Mouse (Mus musculus): ENCODE measurements around the gene Gas2l1. TPM values are rescaled to one million over a fixed set of nuclear protein-coding genes. Genes with fewer than 3 reads are reported as not detected.

Gas2l1 gene
- 30.2 and 47.3 TPM in 2 replicates for polyA plus RNA-seq (2014; fragmentation: Nextera tagmentation; extraction: Ambion mirVana)

DNA sequence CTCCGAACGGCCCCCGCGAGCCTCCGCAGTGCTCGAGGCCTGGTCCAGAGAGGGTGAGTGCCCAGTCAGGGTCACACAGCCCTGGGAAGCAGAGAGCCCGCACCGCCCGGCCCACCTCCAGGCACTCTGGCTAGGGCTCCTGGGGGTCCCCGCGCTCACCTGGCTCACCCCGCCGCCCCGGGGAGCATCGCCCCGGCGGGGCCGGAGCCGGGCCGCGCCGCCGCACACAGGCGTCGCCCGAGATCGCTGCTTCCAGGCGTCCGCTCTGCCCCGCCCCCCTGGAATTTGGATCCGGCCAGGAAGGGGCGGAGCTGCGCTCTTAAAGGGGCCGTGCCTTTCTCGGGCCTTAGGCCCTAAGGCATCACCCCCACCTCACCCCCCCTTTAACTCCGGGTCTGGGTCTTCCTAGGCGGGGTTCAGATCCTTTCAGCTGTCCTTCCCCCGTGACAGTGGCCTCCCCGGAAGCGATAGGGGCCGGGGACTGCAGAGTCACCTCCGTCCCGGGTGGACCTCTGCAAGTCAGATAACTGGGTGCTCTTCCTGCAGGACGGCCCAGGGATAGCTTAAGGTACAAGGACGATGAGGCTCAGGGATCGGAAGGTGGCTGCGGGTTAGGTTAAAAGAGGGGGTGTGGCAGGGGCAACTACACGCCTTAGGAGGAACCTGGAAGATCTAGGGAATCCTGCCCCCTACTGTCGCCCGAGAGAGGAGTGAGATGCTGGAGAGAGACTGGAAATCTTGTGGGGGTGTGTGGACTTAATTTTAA lies at the start of gene Gas2l1:
Gene Gas2l1, minus strand, starts transcription at position 272 of the 766 bp plus-strand sequence.
- under 1% methylated on average over 48 of the region's 50 CpGs for WGBS
- Histone ChIP-seq H3K9ac (ENCODE audit: low read depth, low read length) (peak within 1 kb of the TSS; percentile 64), H3K27ac (ENCODE audit: low read depth, low read length) (peak within 1 kb of the TSS; percentile 27; the same call in 1 of the 2 replicates), H3K36me3 (ENCODE audit: control insufficient read depth, insufficient read depth, low read length) (peaks cover 23% of the 10 kb centered on the region), H3K27me3 (ENCODE audit: control insufficient read depth, insufficient read depth, low read length) (peaks cover 31% of the 10 kb centered on the region), H3K9me3 (ENCODE audit: control insufficient read depth, low read length) (no peaks in the 10 kb centered on the region), H3K4me1 (ENCODE audit: control insufficient read depth, insufficient read depth, low read length) (peaks cover 34% of the 10 kb centered on the region), H3K4me2 (replicated peaks; ENCODE audit: low read depth, low read length) (peak within 1 kb of the TSS; percentile 96), H3K4me3 (ENCODE audit: low read length) (peak within 1 kb of the TSS; percentile 60)
- ATAC-seq (ENCODE audit: low FRiP score, low TSS enrichment), result peak; percentile 84

DNA sequence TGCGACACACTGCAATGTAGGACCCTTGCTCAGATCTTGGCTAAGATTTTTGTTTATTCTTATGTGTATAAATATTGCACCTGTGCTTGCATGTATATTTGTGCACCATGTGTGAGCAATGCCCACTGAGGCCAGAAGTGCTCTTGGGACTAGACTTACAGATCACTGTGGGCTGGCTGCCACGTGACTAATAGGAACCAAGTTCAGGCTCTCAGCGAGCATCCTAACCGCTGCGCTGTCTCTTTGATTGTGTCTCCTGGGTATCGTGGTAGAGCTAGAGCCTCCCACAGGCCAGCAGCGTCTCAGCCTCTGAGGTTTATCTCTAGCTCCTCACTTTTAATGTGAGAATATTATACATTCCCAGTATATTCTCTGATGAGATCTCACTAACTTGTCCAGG lies 48.5 kb upstream of the Gas2l1 start:
- no peak overlapping the region for H3K4me3 ChIP-seq (ENCODE audit: low read length)

DNA sequence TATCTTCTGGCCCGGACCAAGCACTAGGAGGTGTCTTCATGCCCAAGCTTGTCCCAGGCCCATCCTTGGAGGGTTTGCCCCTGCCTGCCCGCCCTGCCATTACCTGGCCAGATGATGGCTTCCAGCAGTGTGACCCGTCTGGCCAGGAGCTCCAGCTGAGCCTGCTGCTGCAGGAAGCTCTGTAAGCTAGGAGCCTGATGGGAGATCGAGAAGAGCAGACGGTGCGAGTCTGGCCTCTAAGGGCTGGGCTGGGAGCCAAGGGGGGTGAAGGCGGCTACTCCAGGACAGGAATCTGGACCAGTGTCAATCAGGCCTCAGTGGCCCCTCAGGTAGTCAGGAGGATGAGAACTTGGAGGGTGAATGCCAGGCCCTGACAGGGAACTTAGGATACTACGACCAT lies 44.3 kb upstream of the Gas2l1 start:
- no peak for ATAC-seq (ENCODE audit: low FRiP score, low TSS enrichment)
- Histone ChIP-seq H3K9me3 (ENCODE audit: control insufficient read depth, low read length) (no peaks in the 10 kb centered on the region), H3K27me3 (ENCODE audit: control insufficient read depth, insufficient read depth, low read length) (no peaks in the 10 kb centered on the region), H3K4me1 (ENCODE audit: control insufficient read depth, insufficient read depth, low read length) (no peaks in the 10 kb centered on the region), H3K4me3 (ENCODE audit: low read length) (no peak overlapping the region), H3K36me3 (ENCODE audit: control insufficient read depth, insufficient read depth, low read length) (peaks cover 8% of the 10 kb centered on the region; the same call in 1 of the 2 replicates), H3K9ac (ENCODE audit: low read depth, low read length) (no peak overlapping the region; the same call in 1 of the 2 replicates), H3K27ac (ENCODE audit: low read depth, low read length) (no peak overlapping the region), H3K4me2 (replicated peaks; ENCODE audit: low read depth, low read length) (no peak overlapping the region)
- whole genome bisulfite sequencing, result 79% methylated on average over 8 of the region's 8 CpGs

More for the DNA sequence above, 48.5 kb upstream of the Gas2l1 start:
- H3K27me3 ChIP-seq (ENCODE audit: control insufficient read depth, insufficient read depth, low read length), result no peaks in the 10 kb centered on the region
- H3K36me3 ChIP-seq (ENCODE audit: control insufficient read depth, insufficient read depth, low read length), result no peaks in the 10 kb centered on the region
- H3K27ac ChIP-seq (ENCODE audit: low read depth, low read length), result no peak overlapping the region
- no peak overlapping the region for H3K9ac ChIP-seq (ENCODE audit: low read depth, low read length)
- H3K9me3 ChIP-seq (ENCODE audit: control insufficient read depth, low read length), result no peaks in the 10 kb centered on the region
- no peaks in the 10 kb centered on the region for H3K4me1 ChIP-seq (ENCODE audit: control insufficient read depth, insufficient read depth, low read length)
- ATAC-seq (ENCODE audit: low FRiP score, low TSS enrichment), result no peak
- 90% methylated on average over 7 of the region's 7 CpGs for WGBS
- no peak overlapping the region for H3K4me2 ChIP-seq (replicated peaks; ENCODE audit: low read depth, low read length)

GRCm38 (mm10) chr11:5103986-5104509 lies 38.9 kb upstream of the Gas2l1 start:
- no peak overlapping the region for H3K4me2 ChIP-seq (replicated peaks; ENCODE audit: low read depth, low read length)
- no peak overlapping the region for H3K9ac ChIP-seq (ENCODE audit: low read depth, low read length)
- no peak for ATAC-seq (ENCODE audit: low FRiP score, low TSS enrichment)
- peaks cover 13% of the 10 kb centered on the region; the same call in 1 of the 2 replicates for H3K36me3 ChIP-seq (ENCODE audit: control insufficient read depth, insufficient read depth, low read length)
- H3K4me1 ChIP-seq (ENCODE audit: control insufficient read depth, insufficient read depth, low read length), result peaks cover 11% of the 10 kb centered on the region
- H3K4me3 ChIP-seq (ENCODE audit: low read length), result no peak overlapping the region
- H3K9me3 ChIP-seq (ENCODE audit: control insufficient read depth, low read length), result no peaks in the 10 kb centered on the region
- no peak overlapping the region for H3K27ac ChIP-seq (ENCODE audit: low read depth, low read length)
- 93% methylated on average over 4 of the region's 4 CpGs for WGBS
- H3K27me3 ChIP-seq (ENCODE audit: control insufficient read depth, insufficient read depth, low read length), result no peaks in the 10 kb centered on the region

DNA sequence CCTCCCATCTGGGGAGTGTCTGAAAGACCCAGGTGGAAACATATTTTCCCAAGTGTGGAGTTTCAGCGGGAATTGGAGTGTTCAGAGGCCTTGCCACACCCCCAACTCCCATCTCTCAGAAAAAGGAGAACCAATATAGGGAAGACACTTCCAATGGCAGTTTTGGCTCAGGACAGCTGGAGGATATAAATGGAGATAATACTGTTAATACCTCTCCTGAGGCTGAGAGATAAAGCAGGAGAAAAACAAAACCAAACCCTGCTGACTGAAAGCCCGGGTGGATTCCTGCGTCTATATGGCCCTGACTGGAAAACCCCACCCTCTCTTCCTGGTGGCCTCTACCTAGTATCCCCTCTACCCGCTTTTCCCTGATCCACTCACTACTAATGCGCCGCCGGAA lies 37.3 kb upstream of the Gas2l1 start:
- WGBS, result 92% methylated on average over 7 of the region's 7 CpGs
- no peak for ATAC-seq (ENCODE audit: low FRiP score, low TSS enrichment)

GRCm38 (mm10) chr11:5101641-5102040 lies 36.5 kb upstream of the Gas2l1 start:
- H3K27me3 ChIP-seq (ENCODE audit: control insufficient read depth, insufficient read depth, low read length), result no peaks in the 10 kb centered on the region
- no peak overlapping the region; the same call in 1 of the 2 replicates for H3K27ac ChIP-seq (ENCODE audit: low read depth, low read length)
- H3K36me3 ChIP-seq (ENCODE audit: control insufficient read depth, insufficient read depth, low read length), result peaks cover 13% of the 10 kb centered on the region; the same call in 1 of the 2 replicates
- no peak for ATAC-seq (ENCODE audit: low FRiP score, low TSS enrichment)
- WGBS, result 70% methylated on average over 6 of the region's 6 CpGs
- H3K4me2 ChIP-seq (replicated peaks; ENCODE audit: low read depth, low read length), result 0 out of 2 replicates have a peak overlapping the region, but pooled peaks have one; percentile 2
- H3K4me1 ChIP-seq (ENCODE audit: control insufficient read depth, insufficient read depth, low read length), result peaks cover 15% of the 10 kb centered on the region
- H3K9me3 ChIP-seq (ENCODE audit: control insufficient read depth, low read length), result no peaks in the 10 kb centered on the region
- no peak overlapping the region for H3K4me3 ChIP-seq (ENCODE audit: low read length)
- no peak overlapping the region for H3K9ac ChIP-seq (ENCODE audit: low read depth, low read length)

More for the DNA sequence above, 37.3 kb upstream of the Gas2l1 start:
- H3K9ac ChIP-seq (ENCODE audit: low read depth, low read length), result no peak overlapping the region
- no peak overlapping the region for H3K27ac ChIP-seq (ENCODE audit: low read depth, low read length)
- peaks cover 13% of the 10 kb centered on the region; the same call in 1 of the 2 replicates for H3K36me3 ChIP-seq (ENCODE audit: control insufficient read depth, insufficient read depth, low read length)
- H3K4me3 ChIP-seq (ENCODE audit: low read length), result no peak overlapping the region
- no peaks in the 10 kb centered on the region for H3K9me3 ChIP-seq (ENCODE audit: control insufficient read depth, low read length)
- no peaks in the 10 kb centered on the region for H3K27me3 ChIP-seq (ENCODE audit: control insufficient read depth, insufficient read depth, low read length)
- no peak overlapping the region for H3K4me2 ChIP-seq (replicated peaks; ENCODE audit: low read depth, low read length)
- H3K4me1 ChIP-seq (ENCODE audit: control insufficient read depth, insufficient read depth, low read length), result peaks cover 11% of the 10 kb centered on the region

DNA sequence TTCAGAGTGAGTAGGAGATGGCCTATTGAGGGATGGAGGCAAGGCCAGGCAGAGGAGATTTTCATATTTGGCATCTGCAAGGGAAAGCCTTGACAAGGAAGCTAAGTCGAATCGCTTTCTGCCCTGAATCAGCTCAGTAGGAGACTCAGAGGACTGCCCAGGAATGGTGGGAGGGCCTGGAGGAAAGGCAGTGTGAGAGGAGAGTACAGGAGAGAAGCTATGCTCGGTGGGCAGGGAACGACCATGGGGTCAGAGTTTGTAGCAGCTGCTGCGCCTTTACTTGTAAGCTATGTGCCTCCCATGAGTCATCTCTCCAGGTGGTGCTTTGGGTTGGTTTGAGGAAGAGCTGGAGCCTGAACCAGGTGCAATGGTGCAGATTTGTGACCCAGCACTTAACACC lies 35.7 kb upstream of the Gas2l1 start:
- H3K27ac ChIP-seq (ENCODE audit: low read depth, low read length), result no peak overlapping the region; the same call in 1 of the 2 replicates
- peak overlapping the region; percentile 20; the same call in 1 of the 2 replicates for H3K9ac ChIP-seq (ENCODE audit: low read depth, low read length)
- peak overlapping the region; percentile 76 for H3K4me2 ChIP-seq (replicated peaks; ENCODE audit: low read depth, low read length)
- 32% methylated on average over 5 of the region's 5 CpGs for WGBS
- H3K9me3 ChIP-seq (ENCODE audit: control insufficient read depth, low read length), result no peaks in the 10 kb centered on the region
- H3K27me3 ChIP-seq (ENCODE audit: control insufficient read depth, insufficient read depth, low read length), result no peaks in the 10 kb centered on the region
- H3K36me3 ChIP-seq (ENCODE audit: control insufficient read depth, insufficient read depth, low read length), result peaks cover 13% of the 10 kb centered on the region; the same call in 1 of the 2 replicates
- peak overlapping the region; percentile 96 for H3K4me3 ChIP-seq (ENCODE audit: low read length)
- H3K4me1 ChIP-seq (ENCODE audit: control insufficient read depth, insufficient read depth, low read length), result peaks cover 20% of the 10 kb centered on the region
- ATAC-seq (ENCODE audit: low FRiP score, low TSS enrichment), result no peak

- H3K9ac ChIP-seq (ENCODE audit: low read depth, low read length), result peak overlapping the region; percentile 99
- peak overlapping the region; percentile 97 for H3K27ac ChIP-seq (ENCODE audit: low read depth, low read length)
- peak overlapping the region; percentile 96 for H3K4me3 ChIP-seq (ENCODE audit: low read length)
- H3K4me1 ChIP-seq (ENCODE audit: control insufficient read depth, insufficient read depth, low read length), result peaks cover 20% of the 10 kb centered on the region
- peak overlapping the region; percentile 76 for H3K4me2 ChIP-seq (replicated peaks; ENCODE audit: low read depth, low read length)
- H3K36me3 ChIP-seq (ENCODE audit: control insufficient read depth, insufficient read depth, low read length), result peaks cover 11% of the 10 kb centered on the region; the same call in 1 of the 2 replicates
- WGBS, result 3% methylated on average over 7 of the region's 7 CpGs
- H3K27me3 ChIP-seq (ENCODE audit: control insufficient read depth, insufficient read depth, low read length), result no peaks in the 10 kb centered on the region
- H3K9me3 ChIP-seq (ENCODE audit: control insufficient read depth, low read length), result no peaks in the 10 kb centered on the region
- ATAC-seq (ENCODE audit: low FRiP score, low TSS enrichment), result no peak
Observed at GRCm38 (mm10) chr11:5100283-5100682, 35.2 kb upstream of the Gas2l1 start.

Data from kidney, embryonic 14.5 days (tissue).